Mouse (Mus musculus): ENCODE results near the gene Cpsf3.

The Cpsf3 gene

DNA sequence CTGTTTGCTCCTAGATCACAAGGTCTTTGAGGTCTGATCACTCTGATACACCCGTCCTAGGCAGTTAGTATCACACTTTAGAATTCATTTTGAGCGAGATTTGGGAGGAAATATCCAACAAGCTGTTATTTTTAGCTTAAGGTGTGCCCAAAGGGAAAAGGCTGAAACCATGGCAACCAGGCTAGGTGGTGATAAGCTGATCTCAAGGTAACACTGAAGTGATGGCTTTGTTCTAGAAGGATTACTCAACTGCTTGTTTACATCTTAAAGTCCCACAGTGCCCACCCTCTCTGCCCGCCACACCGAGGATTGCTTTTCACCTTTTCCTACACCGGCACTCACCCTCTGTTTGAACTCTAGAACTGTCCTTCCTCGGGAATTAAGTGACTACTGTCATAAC, 4.5 kb downstream of the Cpsf3 start:
- no peak for DNase-seq (ENCODE audit: low spot score)

DNA sequence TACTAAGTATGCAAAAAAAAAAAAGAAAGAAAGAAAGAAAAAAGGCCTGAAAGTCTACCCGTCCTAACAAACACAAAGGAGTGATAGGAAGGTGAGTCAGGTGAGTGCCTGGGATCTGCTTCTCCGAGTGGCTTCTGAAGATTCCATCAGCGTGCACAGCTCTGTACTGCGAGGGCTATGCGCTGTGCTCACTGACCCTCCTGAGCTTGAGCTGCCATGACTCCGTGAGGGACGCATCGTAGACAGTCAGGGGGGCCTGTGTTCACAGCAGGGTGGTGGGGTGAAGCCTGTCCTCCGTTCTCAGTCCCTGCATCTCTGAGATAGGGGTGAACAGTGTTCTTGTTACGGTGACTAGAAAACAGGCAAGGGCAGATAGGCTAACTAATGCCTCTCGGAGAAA, 13.7 kb downstream of the Cpsf3 start:
- no peak for DNase-seq (ENCODE audit: low spot score)

GRCm38 (mm10) chr12:21301324-21301723, 16.1 kb downstream of the Cpsf3 start:
- no peak for DNase-seq (ENCODE audit: low spot score)

GRCm38 (mm10) chr12:21301932-21302331, 16.7 kb downstream of the Cpsf3 start:
- DNase-seq (ENCODE audit: low spot score): no peak

- no peak for DNase-seq (ENCODE audit: low spot score)
These were observed 17.2 kb downstream of the Cpsf3 start for GRCm38 (mm10) chr12:21302361-21302783.

- DNase-seq (ENCODE audit: low spot score): no peak
These were observed 20.6 kb downstream of the Cpsf3 start for GRCm38 (mm10) chr12:21305741-21306140.

DNA sequence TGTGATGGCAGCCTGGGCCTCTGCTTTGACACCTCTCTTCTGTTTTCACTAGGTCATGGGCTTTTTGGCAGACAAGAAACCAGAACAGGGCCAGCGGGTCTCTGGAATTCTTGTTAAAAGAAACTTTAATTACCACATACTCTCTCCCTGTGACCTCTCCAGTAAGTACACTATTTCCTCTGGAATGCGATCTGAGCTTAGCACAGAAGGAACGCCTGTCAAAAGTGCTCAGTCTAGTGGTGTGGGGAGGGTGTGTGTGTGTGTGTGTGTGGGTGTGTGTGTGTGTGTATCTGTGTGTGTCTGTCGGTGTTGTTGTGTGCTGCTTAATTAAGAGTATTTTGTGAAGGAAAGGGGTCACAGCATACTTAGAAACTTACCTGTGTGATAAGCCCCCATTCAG, 21.5 kb downstream of the Cpsf3 start:
- no peak for DNase-seq (ENCODE audit: low spot score)

DNA sequence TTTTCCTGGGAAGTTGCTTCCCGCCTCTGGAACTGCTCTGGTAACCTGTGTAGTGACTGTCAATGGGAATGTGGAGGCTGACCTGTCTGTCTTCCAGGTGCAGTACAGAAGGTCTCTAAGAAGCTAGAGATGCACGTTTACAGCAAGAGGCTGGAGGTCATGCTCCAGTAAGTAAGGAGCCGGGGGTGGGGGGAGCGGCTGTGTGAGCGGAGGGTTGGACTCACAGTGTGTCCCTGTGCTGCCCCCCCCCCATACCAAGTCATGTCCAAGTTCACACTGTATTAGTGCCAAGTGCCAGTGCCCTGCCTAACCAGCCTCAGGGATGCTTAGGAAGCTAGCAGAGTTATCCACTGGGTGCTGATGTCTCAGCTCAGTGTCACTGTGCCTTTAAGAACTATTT, 27.0 kb downstream of the Cpsf3 start:
- DNase-seq (ENCODE audit: low spot score): no peak

DNA sequence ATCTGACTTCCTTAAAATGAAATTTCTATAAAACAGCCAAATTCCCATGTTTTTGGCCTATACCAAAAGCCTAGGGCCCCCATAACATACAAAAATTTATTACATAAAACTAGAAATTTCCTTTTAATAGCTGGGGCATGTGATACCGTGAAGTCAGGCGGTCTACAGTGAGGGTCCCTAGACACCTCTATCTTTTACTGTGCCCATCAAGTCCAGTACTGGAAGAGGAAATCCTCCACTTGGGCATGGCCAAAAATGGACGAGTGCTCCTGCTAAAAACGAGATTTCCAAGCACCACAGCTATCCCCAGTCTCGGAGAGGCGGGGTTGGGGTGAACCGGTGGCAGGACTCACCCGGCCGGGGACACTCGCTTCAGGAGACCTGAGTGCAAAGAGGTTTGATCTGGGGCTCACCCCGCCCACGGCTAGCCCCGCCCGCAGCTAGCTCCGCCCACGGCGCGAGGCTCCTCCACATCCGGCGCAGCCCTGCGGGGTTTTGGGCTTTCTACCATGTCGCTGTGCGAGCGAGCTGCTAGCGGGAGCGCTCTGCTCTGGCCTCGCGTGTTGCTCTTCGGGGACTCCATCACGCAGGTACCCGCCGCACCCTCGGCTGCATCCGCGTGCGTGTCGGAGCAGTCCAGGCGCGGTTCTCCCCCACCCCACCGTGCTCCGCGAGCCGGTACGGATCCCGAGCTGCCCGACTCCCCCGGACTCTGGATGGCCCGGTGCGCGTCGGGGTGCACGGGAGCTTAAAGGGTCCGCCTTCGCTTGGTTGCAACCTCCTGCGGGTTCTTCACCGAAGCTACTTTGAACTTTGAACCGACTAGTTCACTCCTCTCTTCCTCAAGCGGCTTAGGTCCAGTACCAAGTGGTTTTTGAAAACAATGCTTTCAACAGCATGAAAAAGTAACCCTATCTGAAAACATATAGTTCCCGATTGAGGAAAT, 31.0 kb downstream of the Cpsf3 start, which contains the start of gene Iah1:
Iah1 (plus strand) TSS at position 467 of the 946 bp plus-strand sequence.
- peak; percentile 86 for DNase-seq (ENCODE audit: low spot score)

DNA sequence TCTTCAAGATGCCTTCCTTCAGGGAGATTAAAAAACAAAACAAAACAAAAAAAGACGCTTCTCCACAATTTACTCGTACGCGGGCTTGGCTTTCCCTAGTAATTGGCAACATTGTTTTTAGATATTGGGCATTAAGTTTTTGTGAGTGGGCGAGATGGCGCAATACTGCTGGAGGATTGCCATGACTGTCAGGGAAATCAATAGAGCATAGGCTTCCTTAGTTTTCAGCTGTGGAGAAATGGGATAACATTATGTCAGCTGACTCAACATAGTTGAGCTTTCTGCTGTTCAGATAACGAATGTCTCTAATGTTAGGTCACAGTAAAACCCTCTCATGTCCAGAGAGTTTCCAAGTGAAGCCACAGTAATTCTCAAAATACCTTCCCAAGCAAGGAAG, 31.7 kb downstream of the Cpsf3 start:
- DNase-seq (ENCODE audit: low spot score): no peak

DNA sequence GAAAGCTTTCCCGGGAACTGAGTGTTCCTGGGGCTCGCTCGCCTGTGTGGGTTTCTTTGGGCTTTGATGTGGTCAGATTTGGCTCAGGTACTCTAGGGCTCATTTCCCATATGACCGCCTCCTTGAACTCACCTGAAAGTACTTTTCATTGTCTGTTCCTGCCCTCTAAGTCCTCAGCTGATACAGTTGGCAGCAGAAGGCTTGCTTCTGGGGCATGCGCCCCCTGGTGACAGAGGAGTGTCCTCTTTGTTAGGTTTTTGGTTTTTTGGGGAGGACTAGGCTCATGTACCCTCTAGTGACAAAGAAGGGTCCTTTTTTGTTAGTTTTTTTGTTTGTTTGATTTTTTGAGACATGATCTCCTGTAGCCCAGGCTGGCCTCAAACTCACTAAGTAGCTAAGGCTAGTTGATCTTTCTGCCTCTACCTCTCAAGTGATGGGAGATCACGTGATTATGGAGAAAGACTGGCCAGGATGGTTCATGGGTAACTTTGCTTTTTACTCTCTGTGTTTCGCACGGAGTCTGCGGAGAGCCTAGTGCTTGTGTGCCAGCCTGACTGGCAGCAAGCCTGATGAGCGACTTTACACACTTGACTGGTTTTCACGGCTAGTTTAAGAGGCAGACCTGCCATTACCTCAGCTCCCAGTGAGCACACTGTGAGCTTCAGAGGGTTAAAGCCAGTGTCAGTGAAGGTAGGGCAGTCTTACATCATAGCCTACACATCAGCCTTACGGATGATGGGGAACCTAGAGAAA, 33.1 kb downstream of the Cpsf3 start:
- DNase-seq (ENCODE audit: low spot score): peak; percentile 57

DNA sequence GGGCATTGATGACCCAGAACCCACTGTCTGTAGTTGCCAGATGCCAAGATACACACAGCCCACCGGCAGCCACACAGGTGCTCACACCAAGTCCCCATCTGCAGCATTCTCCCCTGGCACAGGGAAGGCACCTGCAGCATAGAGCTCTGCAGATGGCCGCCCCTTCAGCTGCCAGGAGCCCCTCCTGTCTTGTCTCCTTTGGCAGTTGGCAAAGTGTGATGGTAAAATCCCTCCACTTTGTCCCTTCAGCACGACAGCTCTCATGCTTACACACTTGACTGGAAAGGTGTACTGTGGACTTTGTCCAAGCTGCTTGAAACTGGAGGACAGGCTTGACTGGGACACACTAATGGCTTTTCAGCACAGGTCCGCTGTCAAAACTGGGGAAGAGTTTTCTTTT, 35.1 kb downstream of the Cpsf3 start:
- no peak for DNase-seq (ENCODE audit: low spot score)

- no peak for DNase-seq (ENCODE audit: low spot score)
These were observed 36.0 kb downstream of the Cpsf3 start for GRCm38 (mm10) chr12:21321170-21321569.

- no peak for DNase-seq (ENCODE audit: low spot score)
These were observed 37.1 kb downstream of the Cpsf3 start for GRCm38 (mm10) chr12:21322296-21322695.

DNA sequence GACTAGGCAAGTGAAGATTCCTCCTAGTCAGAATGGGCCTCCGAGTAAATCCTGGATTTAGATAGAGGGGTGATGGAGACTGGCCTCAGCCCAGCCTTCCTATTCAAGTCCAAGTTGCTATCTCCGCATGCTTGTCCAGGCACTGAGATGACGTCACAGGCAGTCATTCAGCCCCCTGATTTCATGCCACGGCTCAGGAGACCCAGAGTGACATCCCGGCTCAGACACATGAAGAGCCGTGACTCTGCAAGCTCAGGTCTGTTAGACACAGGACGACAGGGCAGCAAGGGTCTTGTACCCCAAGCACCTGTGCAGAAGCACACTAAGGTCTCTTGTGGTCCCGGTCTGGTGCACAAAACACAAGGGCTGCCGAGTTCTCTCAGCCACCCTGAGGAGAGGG, 37.7 kb downstream of the Cpsf3 start:
- DNase-seq (ENCODE audit: low spot score): no peak

DNA sequence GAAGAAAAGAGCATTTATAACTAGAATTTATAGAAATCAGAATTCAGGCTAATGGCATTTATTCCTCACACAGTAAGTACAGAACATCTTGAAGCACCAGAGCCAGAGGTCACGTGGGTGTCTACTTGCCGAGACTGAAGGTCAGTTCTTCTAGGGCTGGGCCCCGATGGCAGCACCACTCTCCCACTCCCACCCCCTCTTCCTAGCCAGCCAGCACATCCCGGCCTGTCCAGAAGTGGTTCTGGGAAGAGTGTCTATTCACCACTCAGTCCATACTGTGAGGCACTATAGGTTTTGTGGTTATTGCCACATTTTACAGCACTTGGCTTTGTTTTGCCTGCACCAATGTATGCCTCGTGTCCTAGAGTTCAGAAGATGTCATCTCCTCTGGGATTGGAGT, 38.9 kb downstream of the Cpsf3 start:
- DNase-seq (ENCODE audit: low spot score): no peak

GRCm38 (mm10) chr12:21325266-21325665, 40.1 kb downstream of the Cpsf3 start:
- DNase-seq (ENCODE audit: low spot score): no peak

GRCm38 (mm10) chr12:21326325-21326724, 41.1 kb downstream of the Cpsf3 start:
- DNase-seq (ENCODE audit: low spot score): no peak

DNA sequence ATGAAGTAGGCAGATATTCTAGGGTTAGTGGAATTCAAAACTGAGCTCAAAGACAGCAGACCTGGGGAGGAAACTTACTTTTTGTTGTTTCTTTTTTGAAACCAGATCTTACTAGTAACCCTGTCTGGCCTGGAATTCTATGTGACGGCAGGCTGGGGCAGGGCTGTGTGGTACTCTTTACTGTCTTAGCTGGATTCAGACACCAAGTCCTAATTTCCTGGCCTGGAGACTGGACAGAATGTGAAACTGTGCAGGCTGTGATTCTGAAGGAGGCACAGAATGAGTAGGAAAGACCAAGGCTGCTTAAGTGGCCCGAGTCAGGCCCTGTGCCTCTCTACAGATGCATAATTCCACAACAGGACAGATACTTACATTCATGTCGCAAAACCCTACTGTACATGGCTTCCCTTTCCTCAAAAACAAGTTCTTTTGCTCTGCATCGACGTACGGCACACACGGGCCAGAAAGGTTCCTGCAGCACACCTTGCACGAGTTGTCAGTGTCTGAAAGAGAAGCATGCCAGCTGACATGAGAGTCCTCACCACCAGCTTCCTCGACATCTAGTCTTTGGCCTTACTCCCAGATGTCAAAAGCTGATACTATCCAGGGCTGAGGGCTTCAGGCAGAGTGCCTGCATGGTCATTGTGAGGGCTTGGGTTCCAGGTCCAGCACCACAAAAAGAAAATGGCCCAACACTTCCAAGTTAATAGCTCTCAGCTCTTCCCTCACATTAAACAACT, 44.6 kb downstream of the Cpsf3 start:
- DNase-seq (ENCODE audit: low spot score): no peak

GRCm38 (mm10) chr12:21330961-21331576, 45.9 kb downstream of the Cpsf3 start:
- DNase-seq (ENCODE audit: low spot score): no peak

- DNase-seq (ENCODE audit: low spot score): no peak
These were observed 46.5 kb downstream of the Cpsf3 start for GRCm38 (mm10) chr12:21331711-21332110.

DNA sequence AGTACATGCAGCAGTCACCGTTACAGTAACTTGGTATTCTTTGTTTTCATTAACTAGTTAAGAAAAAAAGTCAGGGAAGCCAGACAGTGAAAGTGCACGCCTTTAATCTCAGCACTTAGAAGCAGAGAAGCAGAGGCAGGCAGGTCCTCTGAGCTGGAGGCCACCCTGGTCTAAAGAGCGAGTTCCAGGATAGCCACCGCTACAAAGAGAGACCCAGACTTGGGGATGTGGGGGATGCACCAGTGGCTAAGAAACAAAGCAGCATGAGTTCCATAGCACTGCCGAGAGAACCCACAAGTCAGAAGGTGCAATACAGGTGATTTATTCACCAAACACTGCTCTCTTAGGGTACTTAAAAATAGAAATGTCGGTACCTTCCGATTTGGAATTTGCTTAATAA, 47.8 kb downstream of the Cpsf3 start:
- DNase-seq (ENCODE audit: low spot score): no peak

All from ovary, postnatal 36 days (tissue).